20 mouse cellular contexts compared by ENCODE assay signal in genomic region chr6:66287607-66288006, GRCm38 (mm10).
DNase-seq lines count a peak whose midpoint lies in the region; ATAC-seq and TF ChIP-seq lines count a peak whose summit lies in the region.
"Had no signal": no experiment of that assay in that cellular context is flagged by ENCODE, and none has a peak within 500 bp of the region (broad histone marks: within the 10 kb centered on the region; RNA-seq: fewer than 3 reads in every experiment).

No protein-coding gene starts in this region.

- no peak overlapping the region for H3K4me2 ChIP-seq in stomach, postnatal 0 days (replicated peaks; ENCODE audit: low read depth)
- H3K4me2 ChIP-seq: embryonic facial prominence, embryonic 12.5 days; limb, embryonic 12.5 days; liver, embryonic 13.5 days; lung, embryonic 14.5 days; midbrain, embryonic 15.5 days; neural tube, embryonic 15.5 days had no signal

- TF ChIP-seq POLR2A in brain, embryonic 14.5 days (IDR thresholded peaks at IDR 0.05; ENCODE audit: borderline replicate concordance, extremely low read depth, insufficient read depth, insufficient read length, poor library complexity, severe bottlenecking): no peak

- no peak for TF ChIP-seq EP300 in stomach, postnatal 0 days (optimal IDR thresholded peaks at IDR 0.05)

- intact Hi-C loops in heart, postnatal 25 days (cut with DNase I): no loop called here

- no peak for TF ChIP-seq CTCF in brain, embryonic 14.5 days (IDR thresholded peaks at IDR 0.05; ENCODE audit: borderline replicate concordance, extremely low read depth, insufficient read depth, insufficient read length)
- TF ChIP-seq CTCF in stomach, postnatal 0 days (IDR thresholded peaks at IDR 0.05; ENCODE audit: low read depth): no peak

- H3K9ac ChIP-seq in stomach, postnatal 0 days (ENCODE audit: low read length): no peak overlapping the region
- H3K9ac ChIP-seq: embryonic facial prominence, embryonic 12.5 days; limb, embryonic 12.5 days; liver, embryonic 13.5 days; lung, embryonic 14.5 days; midbrain, embryonic 15.5 days; neural tube, embryonic 15.5 days had no signal

- H3K27ac ChIP-seq in stomach, postnatal 0 days (replicated peaks): no peak overlapping the region
- H3K27ac ChIP-seq: embryonic facial prominence, embryonic 12.5 days; heart, embryonic 10.5 days; limb, embryonic 12.5 days; liver, embryonic 13.5 days; midbrain, embryonic 15.5 days; neural tube, embryonic 15.5 days had no signal

- H3K36me3 ChIP-seq in stomach, postnatal 0 days (ENCODE audit: control insufficient read depth, insufficient read depth, low read length): no peaks in the 10 kb centered on the region
- H3K36me3 ChIP-seq: embryonic facial prominence, embryonic 12.5 days; heart, embryonic 10.5 days; limb, embryonic 12.5 days; liver, embryonic 13.5 days; midbrain, embryonic 15.5 days; neural tube, embryonic 15.5 days had no signal

- DNase-seq in brain, adult 2 months (ENCODE audit: low read depth, low spot score): peak; percentile 91
- DNase-seq in brain, embryonic 14.5 days (ENCODE audit: low read depth): peak; percentile 30
- DNase-seq in left cerebral cortex, adult 18-20 months (ENCODE audit: low spot score in 2 of 2): peak; percentile 61 to 64
- peak; percentile 46 for DNase-seq in right cerebral cortex, postnatal 14 days
- no peak for DNase-seq in stomach, postnatal 0 days (ENCODE audit: low spot score)
- no peak for DNase-seq in embryo, embryonic 10 days (ENCODE audit: low spot score)
- DNase-seq in heart, postnatal 25 days (ENCODE audit: low spot score): no peak
- DNase-seq: cerebellum, adult 8-10 months; kidney, adult 8-10 months; kidney, postnatal 36 days; liver, embryonic 13.5 days; lung, embryonic 14.5 days; lung, postnatal 36 days; spleen, adult 18-20 months had no signal

- H3K27me3 ChIP-seq in stomach, postnatal 0 days (ENCODE audit: control insufficient read depth, insufficient read depth, low read length): no peaks in the 10 kb centered on the region
- H3K27me3 ChIP-seq: embryonic facial prominence, embryonic 12.5 days; limb, embryonic 12.5 days; liver, embryonic 13.5 days; midbrain, embryonic 15.5 days; neural tube, embryonic 15.5 days had no signal

- no peak overlapping the region for H3K4me3 ChIP-seq in stomach, postnatal 0 days (ENCODE audit: low read depth, low read length)
- H3K4me3 ChIP-seq: embryonic facial prominence, embryonic 12.5 days; erythroblast, embryonic 14.5 days; heart, embryonic 10.5 days; limb, embryonic 12.5 days; liver, embryonic 13.5 days; midbrain, embryonic 15.5 days; neural tube, embryonic 15.5 days had no signal

- no peaks in the 10 kb centered on the region for H3K4me1 ChIP-seq in stomach, postnatal 0 days (replicated peaks; ENCODE audit: control insufficient read depth, insufficient read depth)
- H3K4me1 ChIP-seq: embryonic facial prominence, embryonic 12.5 days; heart, embryonic 10.5 days; midbrain, embryonic 15.5 days; neural tube, embryonic 15.5 days had no signal

- no peak for ATAC-seq in stomach, postnatal 0 days (ENCODE audit: low FRiP score, low TSS enrichment)
- ATAC-seq: midbrain, embryonic 15.5 days had no signal

- no peaks in the 10 kb centered on the region for H3K9me3 ChIP-seq in stomach, postnatal 0 days (ENCODE audit: control insufficient read depth, low read length)
- H3K9me3 ChIP-seq: embryonic facial prominence, embryonic 12.5 days; heart, embryonic 10.5 days; limb, embryonic 12.5 days; liver, embryonic 13.5 days; midbrain, embryonic 15.5 days; neural tube, embryonic 15.5 days had no signal

Comparison
In these comparisons a context has a peak if more than half of its experiments do, and no peak if none do; other contexts are left out.
1. DNase-seq: peak in brain, adult 2 months (single experiment), brain, embryonic 14.5 days (single experiment), left cerebral cortex, adult 18-20 months (2 of 2) and right cerebral cortex, postnatal 14 days (single experiment); none in stomach, postnatal 0 days (single experiment), embryo, embryonic 10 days (single experiment) and heart, postnatal 25 days (single experiment).